Mouse (Mus musculus) MEL-GATA-1-ER (cell line): Measurements from ENCODE around the gene Arcn1.
"Not testable (repeated sequence)": the region's sequence is repeated elsewhere in the genome, so short reads cannot be mapped to it uniquely, and the experiment has no call there.

Experiments used
- DNase-seq: peaks from one replicate; pipeline ENCODE4 v3.0.0-alpha.2; 2012; ENCODE audit warnings: low read depth; ENCODE audit errors: extremely low read depth

Arcn1 gene

DNA sequence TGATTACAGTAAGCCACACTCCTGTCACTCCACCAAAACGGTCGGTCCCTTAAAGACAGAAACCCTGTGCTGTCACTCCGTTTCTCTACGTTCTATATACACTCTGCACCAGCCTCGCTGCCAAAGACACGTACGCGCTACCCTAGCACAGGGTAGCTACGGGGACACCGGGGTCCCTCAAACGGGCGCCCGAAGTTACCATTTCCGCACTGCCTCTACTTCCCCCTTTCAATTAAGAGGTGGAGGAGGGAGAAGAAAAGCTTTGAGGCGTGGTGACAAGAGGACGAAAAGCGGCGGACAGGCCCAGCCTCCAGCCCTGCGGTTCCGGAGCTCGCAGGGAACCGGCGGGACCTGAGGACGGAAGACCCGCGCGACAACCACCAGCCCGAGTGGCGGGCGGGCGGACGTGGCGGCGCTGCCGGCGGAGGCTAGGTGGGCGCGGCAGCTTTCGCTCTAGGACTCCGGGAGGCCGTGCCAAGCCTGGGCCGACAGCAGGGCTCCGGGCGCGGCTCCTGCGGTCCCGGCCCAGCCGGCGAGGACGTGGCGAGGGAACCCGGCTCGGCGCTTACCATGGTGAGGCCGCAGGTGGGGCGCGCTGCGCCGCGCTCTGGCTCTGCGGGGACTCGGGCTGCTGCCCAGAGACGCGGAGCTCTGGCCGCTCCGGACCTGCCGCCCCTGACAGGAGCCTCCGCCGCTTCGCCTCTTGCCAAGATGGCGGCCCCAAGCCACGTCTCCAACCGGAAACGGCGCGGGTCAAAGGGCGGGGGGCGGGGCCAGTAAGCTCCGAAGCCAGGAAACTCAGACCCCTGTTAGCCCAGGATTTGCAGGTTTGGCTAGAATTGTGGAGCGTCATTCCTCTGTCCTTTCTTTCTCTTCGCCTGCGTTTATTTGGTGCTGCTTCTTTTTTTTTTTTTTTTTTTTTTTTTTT, at the start of gene Arcn1, which contains the start of gene Ift46:
Gene Arcn1 (minus strand): TSS at position 745 of the 928 bp plus-strand sequence.
Gene Ift46 (plus strand): TSS at position 808 of the 928 bp plus-strand sequence.
- DNase-seq: peak; percentile 77

DNA sequence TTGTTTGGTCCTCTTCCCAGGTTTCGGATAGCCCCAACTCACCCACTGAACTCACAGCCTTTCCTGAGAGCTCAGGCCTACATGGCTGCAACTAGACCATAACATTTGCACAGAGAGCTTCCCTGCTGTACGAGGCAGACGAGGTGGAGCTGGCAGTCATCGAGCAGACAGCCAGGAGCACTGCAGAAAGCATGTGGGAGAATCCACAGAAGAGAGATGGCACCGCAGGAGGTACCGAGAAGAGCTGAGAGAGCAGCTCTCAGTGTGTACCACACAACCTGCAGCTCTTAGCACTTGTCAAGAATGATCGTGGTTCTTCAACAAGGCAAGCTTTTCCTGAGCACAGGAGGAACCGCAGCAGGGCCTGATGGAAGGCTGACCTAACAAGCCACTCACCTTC, 46.5 kb upstream of the Arcn1 start:
- DNase-seq: no peak

DNA sequence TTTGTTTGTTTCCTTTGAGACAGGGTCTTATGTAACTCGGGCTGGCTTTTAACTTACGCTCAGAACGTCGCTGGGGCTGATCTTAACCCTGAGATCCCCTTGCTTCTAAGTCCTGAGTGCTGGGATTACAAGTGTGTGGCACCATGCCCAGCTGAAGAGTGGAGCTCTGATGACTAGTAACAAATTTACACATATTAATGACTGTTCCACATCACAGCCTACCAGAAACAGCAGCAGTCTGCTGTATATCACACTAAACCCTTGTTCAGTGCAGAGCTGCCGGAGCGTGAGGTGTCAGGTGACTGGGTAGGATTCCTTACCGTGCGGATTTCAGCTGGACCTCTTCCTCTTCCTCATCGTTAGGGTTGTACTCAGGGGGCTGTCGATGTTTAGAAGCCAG, 42.7 kb upstream of the Arcn1 start:
- no peak for DNase-seq

DNA sequence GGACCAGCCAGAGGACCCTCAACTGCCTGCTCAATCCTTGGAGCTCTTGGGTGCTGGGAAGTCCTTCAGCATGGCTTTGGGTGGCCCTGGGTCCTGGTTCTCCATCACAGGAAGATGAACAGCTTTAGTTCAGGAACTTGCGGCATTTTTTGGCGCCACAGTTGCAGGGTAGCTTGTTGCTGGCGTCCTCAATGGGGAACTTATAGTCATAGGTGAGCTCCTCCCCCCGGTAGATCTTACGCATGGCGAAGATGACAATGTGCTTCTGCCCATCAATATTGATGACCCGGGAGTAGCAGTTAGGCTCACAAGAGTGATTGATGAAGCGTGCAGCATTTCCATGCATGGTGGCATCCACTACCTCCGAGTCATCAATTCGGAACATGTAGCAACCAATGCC, 40.1 kb upstream of the Arcn1 start:
- no peak for DNase-seq

DNA sequence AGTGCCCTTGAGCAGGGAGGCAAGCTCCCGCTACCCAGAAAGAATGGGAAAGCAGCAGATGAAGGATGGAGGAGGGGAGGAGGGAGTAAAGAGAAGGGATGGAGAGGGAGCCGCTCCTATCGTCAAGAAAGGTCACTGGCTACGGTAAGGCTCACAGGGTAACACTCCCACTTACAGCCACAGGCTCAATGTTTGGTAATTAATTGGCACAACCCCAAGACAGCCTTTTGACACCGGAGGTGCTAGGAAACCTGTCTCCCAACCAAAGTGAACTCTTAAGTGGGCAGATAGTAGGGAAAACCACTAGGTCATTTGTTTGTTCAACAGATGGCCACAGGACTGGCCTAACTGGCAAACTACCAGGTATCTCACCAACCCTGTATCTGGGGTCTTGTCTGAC, 39.5 kb upstream of the Arcn1 start:
- no peak for DNase-seq

DNA sequence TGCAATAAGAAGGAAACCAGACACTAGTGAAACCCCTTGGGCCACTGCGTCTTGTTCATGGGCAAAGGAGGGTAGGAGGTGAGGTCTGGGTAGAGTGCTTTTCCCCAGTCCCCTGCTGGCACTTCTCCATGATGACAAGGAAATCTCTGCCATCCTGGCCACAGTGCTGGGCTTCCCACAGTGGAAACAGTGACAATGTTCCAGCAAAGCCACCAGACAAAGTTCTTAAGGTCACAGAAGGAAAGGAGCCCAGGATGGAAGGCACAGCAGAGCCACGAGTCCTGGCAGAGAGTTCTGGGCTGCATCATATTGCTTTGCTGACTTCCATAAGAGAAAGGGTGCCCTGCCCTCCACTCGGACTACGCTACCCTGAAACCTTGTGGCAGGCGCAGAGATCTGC, 37.9 kb upstream of the Arcn1 start:
- no peak for DNase-seq

DNA sequence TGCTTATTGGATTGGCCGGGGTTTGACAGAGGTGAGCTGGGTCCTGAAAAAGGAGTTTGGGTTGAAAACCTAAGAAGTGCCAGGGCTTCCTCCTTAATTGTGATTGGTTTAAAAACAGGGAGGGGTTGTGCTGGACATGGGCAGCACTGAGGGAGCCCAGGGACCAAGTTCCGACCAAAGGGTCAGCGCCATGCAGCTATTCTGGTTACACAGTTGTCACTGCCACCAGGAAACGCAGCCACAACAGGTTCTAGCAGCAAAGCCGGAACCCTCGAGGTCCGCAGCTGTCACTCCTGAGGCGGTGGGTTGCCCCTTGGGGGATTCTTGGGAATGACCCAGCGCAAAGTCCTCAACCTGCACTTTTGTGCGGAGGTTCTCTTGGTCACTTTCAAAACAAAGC, 37.0 kb upstream of the Arcn1 start:
- DNase-seq: no peak

DNA sequence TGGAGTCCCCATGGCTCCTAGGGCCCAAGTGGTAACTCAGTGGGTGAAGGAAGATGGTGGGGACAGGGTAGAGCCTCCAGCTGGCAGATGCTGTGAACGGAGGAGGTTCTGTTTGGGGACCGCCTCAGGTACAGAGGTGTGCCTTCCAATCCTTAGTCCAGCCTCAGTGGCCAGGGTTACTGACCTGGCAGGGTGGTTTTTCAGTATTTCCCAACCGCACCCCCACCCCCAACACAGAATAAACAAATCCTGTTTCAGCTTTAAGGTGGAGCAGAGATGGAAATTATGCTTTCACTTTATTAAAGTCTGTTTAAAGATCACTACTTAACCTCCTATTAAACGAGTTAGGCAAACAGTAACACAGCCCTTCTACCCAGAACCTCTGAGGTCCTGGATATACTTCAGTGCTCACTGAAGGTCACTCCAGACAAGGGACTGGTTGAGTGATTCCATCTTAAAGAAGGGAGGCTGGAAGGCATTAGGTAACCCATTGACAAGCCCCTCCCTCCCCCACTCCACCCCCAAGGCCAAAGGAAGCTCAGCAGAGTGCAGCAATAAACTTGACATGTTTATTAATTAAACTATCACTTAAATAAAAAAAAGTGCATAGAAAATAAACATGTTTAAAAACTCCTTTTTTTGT, 35.3 kb upstream of the Arcn1 start, which contains the start of gene Ttc36:
Gene Ttc36 (minus strand): TSS at position 265 of the 643 bp plus-strand sequence.
- DNase-seq: no peak

DNA sequence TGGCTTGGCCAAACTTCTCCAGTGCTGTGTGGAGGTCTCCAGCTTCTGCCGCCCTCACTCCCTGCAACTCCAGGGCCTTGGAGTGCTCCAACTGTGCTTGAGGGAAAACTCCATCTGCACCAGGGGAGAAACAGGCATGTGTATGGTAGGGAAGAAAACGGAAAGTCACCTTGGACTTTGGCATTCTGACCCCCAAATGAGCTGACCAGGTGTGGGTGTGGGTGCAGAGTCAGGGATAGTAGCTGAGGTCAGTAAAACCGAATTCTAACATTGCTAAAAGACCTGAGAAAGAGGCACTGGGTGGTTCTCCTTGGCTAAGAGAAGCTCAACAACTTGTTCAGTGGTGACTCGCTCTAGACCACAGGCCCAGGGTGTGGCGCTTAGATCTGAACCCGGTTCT, 34.0 kb upstream of the Arcn1 start:
- DNase-seq: no peak

DNA sequence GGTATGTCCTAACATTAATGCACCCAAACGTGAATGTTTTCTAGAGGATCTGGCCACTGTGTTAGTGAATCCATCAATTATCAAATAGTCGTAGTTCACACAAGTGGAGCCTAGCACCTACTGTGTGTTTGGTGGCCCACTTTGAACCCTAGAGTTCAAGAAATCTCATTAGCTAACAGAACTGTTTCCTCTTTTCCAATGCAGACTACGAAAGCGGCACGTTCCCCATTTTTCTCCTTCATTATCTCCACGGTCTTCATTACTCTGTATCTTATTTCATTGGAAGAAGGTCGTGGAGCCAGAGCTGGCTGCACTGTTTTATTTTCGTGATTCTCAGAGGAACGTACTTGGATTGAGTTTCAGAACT, 32.3 kb upstream of the Arcn1 start:
- peak; percentile 43 for DNase-seq

DNA sequence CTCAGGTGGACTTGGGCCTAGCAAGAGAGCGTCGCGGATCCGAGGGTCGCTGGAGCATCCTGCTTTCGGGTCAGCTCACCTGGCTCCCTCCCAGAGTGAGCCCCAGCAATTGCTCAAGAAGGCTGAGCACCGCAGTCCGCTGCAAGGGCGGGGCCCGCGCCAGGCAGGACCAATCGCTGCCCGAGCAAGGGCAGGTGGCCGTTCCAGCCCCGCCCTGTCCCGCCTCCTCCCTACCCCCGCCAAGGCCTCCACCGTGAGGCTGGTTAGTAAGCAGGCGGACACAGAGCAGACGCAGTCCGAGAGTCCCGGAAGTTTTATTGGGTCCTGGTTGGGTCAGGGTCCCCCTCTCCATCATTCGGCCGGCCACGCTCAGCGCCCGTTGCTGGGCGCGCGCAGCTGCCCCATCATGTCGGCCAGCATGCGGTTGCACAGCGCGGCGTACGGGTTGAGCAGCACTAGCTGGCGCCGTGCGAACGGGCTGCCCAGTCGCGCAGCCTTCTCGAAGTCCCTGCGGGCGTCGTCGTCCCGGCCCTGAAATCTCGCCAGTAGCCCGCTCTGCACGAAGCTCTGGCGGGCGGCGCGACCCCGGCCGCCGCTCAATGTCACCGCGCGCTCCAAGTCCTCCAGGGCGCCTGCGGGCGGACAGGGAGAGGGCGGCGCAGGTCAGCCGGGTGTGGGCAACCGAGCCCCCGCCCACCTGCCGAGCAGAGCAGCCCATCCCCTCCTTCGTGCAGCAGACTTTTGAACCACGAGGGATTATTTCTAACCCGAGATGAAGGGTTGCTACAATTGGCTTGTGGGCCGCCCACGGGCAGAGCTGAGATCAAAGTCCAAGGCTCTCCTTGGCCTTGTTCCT, 31.7 kb upstream of the Arcn1 start, which contains the start of gene Tmem25:
Gene Tmem25 (minus strand): TSS at position 206 of the 856 bp plus-strand sequence.
- DNase-seq: peak; percentile 56

DNA sequence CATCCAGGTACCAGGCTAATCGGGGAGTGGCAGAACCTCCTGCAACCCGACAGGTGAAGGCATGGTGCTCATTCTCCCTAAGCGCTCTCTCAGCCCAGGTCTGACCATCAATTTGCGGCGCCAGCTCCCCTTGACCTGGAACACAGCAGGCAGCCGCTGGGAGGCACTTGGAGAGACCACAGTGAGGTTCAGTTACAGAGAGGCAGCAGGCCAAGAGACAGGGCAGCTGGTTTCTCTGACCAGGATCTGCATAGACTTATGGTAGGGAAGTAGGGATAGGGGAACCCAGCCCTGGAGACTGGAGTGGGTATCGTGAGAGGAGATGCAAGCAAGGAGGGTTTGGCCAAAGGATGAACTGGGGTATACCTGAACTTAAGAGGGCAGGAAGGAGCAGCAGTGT, 30.7 kb upstream of the Arcn1 start:
- no peak for DNase-seq

DNA sequence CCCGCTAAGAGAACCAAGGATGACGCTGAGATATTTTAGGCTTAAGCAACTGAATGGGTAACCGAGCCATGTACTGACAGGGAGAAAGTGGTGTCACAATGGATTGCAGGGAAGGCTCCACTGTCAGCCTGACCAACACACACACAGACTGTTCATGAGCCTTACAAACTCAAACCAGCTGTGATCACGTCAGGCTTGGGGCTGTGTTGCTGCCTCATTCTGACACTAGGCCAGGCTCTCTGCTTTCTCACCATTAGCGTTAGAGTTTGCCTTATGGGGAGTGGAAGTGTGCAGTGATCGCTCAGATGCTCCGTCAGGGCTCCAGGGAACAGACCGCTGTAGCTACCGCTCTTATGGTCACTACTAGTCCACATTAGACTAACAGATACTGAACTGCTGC, 25.2 kb upstream of the Arcn1 start:
- no peak for DNase-seq

DNA sequence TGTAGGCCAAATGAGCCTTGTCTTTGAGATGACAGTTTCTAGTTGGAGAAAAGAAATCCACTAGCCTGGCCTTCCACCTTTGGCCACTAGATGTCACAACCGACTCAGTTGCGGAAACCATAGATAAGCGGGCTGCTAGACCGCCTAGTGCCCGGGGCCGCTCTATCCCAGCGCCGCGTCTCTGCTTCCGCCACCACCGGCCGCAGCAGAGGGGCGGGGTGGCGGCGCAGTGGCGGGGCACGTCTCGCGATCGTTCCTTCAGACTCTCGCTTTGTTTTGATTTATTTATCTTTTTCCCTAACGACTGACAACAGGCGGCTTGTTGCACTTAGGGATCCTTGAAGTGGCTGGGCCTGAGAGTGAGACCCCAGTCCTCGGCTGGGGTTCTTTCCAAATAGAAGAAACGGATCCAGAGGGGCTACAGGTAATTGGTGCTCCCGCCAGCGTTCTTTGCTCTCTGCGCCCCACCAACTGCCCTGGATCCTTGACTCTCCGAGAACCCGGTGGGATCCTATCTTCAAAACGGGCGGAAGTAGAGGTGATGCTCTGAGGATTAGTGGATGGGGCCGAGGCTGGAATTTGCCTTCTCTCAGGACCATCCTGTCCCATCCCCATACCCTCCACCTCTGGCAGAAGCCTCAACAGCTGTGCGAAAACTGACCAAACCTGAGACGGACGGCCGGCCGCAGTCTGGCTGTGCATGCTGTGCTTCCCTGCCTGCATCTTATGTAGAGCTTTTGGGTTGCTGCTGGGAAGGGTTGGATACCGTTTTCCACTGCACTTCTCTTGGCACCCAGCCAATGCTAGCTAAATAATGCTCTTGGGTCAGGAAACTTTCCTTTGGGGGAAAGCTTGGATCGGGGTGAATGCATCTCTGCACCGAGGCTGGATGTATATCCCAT, 5.4 kb upstream of the Arcn1 start:
- peak; percentile 94 for DNase-seq

DNA sequence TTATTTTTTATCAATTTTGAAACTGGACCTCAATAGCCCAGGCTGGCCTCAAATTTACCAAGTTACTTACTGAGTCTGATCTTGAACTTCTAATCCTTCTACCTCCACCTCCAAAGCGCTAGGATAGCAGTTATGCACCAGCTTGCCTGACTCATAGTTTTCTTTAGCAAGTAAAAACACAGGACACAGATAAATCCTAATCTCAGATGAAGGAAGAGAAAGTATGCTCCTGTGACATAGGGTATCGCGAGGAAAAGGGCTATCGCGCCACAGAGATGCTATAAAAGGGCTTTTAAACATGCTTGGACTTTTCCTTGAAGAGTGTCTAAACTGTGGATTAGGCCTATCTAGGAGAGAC, 4.7 kb upstream of the Arcn1 start:
- no peak for DNase-seq

DNA sequence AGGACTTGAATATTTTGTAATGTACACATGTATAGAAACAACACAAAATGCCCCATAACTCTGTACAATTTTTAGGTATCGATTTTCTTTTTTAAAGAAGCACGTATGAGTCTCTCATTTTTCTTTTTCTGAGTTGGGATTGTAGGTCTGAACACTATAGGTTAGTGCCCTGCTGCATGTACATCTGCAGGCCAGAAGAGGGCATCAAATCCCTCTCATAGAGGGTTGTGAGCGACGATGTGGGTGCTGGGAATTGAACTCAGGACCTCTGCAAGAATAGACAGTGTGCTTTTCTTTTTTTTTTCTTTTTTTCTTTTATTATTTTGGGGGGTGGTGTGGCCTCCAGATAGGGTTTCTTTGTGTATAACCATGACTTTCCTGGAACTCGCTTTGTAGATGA, 3.7 kb upstream of the Arcn1 start:
- no peak for DNase-seq

DNA sequence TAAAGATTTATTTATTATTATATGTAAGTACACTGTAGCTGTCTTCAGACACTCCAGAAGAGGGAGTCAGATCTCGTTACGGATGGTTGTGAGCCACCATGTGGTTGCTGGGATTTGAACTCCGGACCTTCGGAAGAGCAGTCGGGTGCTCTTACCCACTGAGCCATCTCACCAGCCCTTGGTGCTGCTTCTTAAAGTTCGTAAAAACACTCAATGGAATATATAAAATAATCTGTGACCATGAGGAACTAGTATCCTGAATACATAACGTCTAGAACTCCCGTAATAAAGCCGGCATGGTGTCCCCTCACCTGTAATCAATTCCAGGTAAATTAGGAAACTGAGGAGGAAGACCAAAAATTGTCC, 367 bp upstream of the Arcn1 start:
- DNase-seq: not testable (repeated sequence)

DNA sequence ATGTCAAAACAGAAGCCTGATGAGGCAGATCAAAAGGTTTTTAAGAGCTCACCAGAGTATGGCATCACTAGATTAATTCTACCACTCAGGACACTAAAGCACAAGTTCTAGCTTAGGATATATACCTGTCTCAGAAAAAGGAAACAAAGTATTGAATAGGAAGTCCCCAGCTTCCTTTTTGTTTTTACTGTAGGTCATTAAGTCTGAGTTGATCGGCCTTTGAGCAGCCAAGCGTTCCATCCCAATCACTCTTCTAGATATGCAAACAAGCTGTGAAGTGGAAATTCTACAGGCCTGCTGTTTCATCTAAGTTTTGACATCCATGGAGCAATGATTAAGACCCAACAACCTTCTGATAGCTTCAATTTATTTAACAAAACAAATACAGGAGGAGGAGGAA, 6.8 kb downstream of the Arcn1 start:
- DNase-seq: no peak

DNA sequence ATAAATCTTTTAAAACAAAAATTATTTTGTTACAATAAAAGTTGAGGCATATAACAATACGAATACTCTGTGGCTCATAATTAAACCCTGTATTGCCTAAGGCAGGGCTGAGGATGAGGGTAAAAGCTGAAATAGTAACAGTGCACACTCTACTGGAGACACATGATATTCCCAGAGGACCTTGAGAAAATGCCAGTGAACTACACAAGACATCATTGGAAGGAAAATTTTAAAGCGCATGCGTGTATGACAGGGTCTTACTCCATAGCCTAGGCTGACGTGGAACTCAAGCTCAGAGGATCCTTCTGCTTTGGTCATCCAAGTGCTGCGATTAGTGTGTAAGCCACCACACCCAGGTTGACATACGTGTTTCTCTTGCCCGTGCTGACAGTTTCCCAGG, 19.2 kb downstream of the Arcn1 start:
- no peak for DNase-seq

DNA sequence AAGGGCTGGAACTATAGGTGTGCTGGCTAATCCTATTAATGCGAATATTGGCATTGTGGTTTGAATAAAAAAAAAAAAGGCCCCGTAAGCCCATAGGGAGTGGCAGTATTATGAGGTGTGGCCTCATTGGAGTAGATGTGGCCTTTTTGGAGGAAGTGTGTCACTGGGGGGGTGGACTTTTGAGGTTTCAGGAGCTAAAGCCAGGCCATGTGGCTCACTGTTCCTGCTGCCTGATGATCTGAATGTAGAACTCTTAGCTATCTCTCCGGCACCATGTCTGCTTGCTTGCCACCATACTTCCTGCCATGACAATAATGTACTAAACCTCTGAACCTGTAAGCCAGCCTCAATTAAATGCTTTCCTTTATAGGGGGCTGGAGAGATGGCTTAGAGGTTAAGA, 20.3 kb downstream of the Arcn1 start:
- DNase-seq: no peak

DNA sequence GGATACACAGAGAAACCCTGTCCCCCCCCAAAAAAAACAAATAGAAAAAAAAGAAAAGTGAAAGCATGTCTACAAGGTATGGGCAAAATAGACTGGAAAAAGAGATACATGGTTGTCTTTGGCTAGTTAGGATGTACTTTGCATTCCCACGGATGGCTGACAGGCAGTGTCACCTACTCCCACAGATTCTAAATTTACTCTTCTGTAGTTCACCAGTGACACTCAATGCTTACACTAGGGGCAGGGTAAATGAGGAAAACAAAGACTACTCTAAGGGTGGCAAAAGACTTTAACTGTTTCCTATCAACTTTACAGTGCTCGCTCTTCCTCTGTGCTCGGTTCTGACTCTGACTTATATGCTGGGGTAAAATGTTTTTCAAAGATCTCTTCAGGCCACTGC, 21.0 kb downstream of the Arcn1 start:
- DNase-seq: no peak
